Mouse (Mus musculus): Measurements from ENCODE around the gene Tmem86a.
"Not testable (repeated sequence)": the region's sequence is repeated elsewhere in the genome, so short reads cannot be mapped to it uniquely, and the experiment has no call there.

The Tmem86a gene

GRCm38 (mm10) chr7:47050366-47050765, at the start of gene Tmem86a:
Tmem86a (plus strand) TSS chr7:47050601.
- peak; percentile 96 for DNase-seq (ENCODE audit: low read depth)

GRCm38 (mm10) chr7:47000644-47000983, 49.8 kb upstream of the Tmem86a start:
- DNase-seq (ENCODE audit: low read depth): no peak

- DNase-seq (ENCODE audit: low read depth): no peak
Observed at GRCm38 (mm10) chr7:47001125-47001899, 49.1 kb upstream of the Tmem86a start.

- no peak for DNase-seq (ENCODE audit: low read depth)
Observed at GRCm38 (mm10) chr7:47001900-47002275, 48.5 kb upstream of the Tmem86a start.

GRCm38 (mm10) chr7:47003411-47004115, 46.8 kb upstream of the Tmem86a start:
- no peak for DNase-seq (ENCODE audit: low read depth)

GRCm38 (mm10) chr7:47007109-47007780, 43.2 kb upstream of the Tmem86a start:
- peak; percentile 53 for DNase-seq (ENCODE audit: low read depth)

GRCm38 (mm10) chr7:47007818-47008167, 42.6 kb upstream of the Tmem86a start:
- no peak for DNase-seq (ENCODE audit: low read depth)

- DNase-seq (ENCODE audit: low read depth): peak; percentile 99
Observed at GRCm38 (mm10) chr7:47008168-47008993, 42.0 kb upstream of the Tmem86a start, which contains the start of gene Spty2d1. Spty2d1 (minus strand) TSS chr7:47008411.

- DNase-seq (ENCODE audit: low read depth): peak; percentile 34
Observed at GRCm38 (mm10) chr7:47013131-47013767, 37.2 kb upstream of the Tmem86a start.

GRCm38 (mm10) chr7:47014564-47015389, 35.6 kb upstream of the Tmem86a start:
- DNase-seq (ENCODE audit: low read depth): no peak

GRCm38 (mm10) chr7:47015390-47016065, 34.9 kb upstream of the Tmem86a start:
- peak; percentile 82 for DNase-seq (ENCODE audit: low read depth)

GRCm38 (mm10) chr7:47016602-47017001, 33.8 kb upstream of the Tmem86a start:
- DNase-seq (ENCODE audit: low read depth): no peak

GRCm38 (mm10) chr7:47017146-47017545, 33.3 kb upstream of the Tmem86a start:
- no peak for DNase-seq (ENCODE audit: low read depth)

- no peak for DNase-seq (ENCODE audit: low read depth)
Observed at GRCm38 (mm10) chr7:47019641-47020040, 30.8 kb upstream of the Tmem86a start.

GRCm38 (mm10) chr7:47020956-47021355, 29.4 kb upstream of the Tmem86a start:
- no peak for DNase-seq (ENCODE audit: low read depth)

- DNase-seq (ENCODE audit: low read depth): peak; percentile 71
Observed at GRCm38 (mm10) chr7:47022482-47022881, 27.9 kb upstream of the Tmem86a start.

- DNase-seq (ENCODE audit: low read depth): peak; percentile 91
Observed at GRCm38 (mm10) chr7:47023530-47023929, 26.9 kb upstream of the Tmem86a start.

- DNase-seq (ENCODE audit: low read depth): no peak
Observed at GRCm38 (mm10) chr7:47024454-47024853, 25.9 kb upstream of the Tmem86a start.

- DNase-seq (ENCODE audit: low read depth): no peak
Observed at GRCm38 (mm10) chr7:47025429-47025828, 25.0 kb upstream of the Tmem86a start.

- not testable (repeated sequence) for DNase-seq (ENCODE audit: low read depth)
Observed at GRCm38 (mm10) chr7:47026899-47027298, 23.5 kb upstream of the Tmem86a start.

Data from naive thymus-derived CD4-positive, alpha-beta T cell, adult 2 months (primary cell).